Mouse (Mus musculus) hindbrain, embryonic 11.5 days (tissue): ENCODE results near the gene Tldc1. TPM values are rescaled to one million over a fixed set of nuclear protein-coding genes. Genes with fewer than 3 reads are reported as not detected.

Experiments used
- ATAC-seq: fragments of 200-750 bp; cut with Nextera tagmentation; 2 replicates; pipeline ENCODE4 v1.8.0; 2017; ENCODE audit warnings: mild to moderate bottlenecking, moderate TSS enrichment, moderate library complexity; ENCODE audit not compliant: low FRiP score
- DNase-seq: peaks from one replicate; pipeline ENCODE4 v3.0.0-alpha.2; 2015; ENCODE audit warnings: low spot score
- H3K27ac ChIP-seq: fragments of 300-500 bp; sonication (generic); 2 replicates; pipeline ENCODE4 v1.5.1; 2014; ENCODE audit warnings: mild to moderate bottlenecking, low read depth, low read length
- H3K27me3 ChIP-seq: fragments of 300-500 bp; sonication (generic); 2 replicates; pipeline ENCODE4 v1.6.1; 2014; ENCODE audit warnings: mild to moderate bottlenecking, low read length, moderate library complexity, mixed read lengths; ENCODE audit not compliant: control insufficient read depth, insufficient read depth
- H3K36me3 ChIP-seq: fragments of 300-500 bp; sonication (generic); 2 replicates; pipeline ENCODE4 v1.6.1; 2014; ENCODE audit warnings: mild to moderate bottlenecking, low read length, moderate library complexity, mixed read lengths; ENCODE audit not compliant: control insufficient read depth, insufficient read depth
- H3K4me1 ChIP-seq: fragments of 300-500 bp; sonication (generic); replicated peaks from 2 replicates; pipeline ENCODE4 v1.6.1; 2014; ENCODE audit warnings: low read length, mixed read lengths; ENCODE audit not compliant: control insufficient read depth, insufficient read depth
- H3K4me2 ChIP-seq: fragments of 300-500 bp; sonication (generic); replicated peaks from 2 replicates; pipeline ENCODE4 v1.6.1; 2014; ENCODE audit warnings: mild to moderate bottlenecking, low read depth, low read length
- H3K4me3 ChIP-seq: fragments of 300-500 bp; sonication (generic); 2 replicates; pipeline ENCODE4 v1.5.1; 2014; ENCODE audit warnings: low read depth, low read length
- H3K9ac ChIP-seq: fragments of 300-500 bp; sonication (generic); 2 replicates; pipeline ENCODE4 v1.6.1; 2014; ENCODE audit warnings: low read depth, low read length
- H3K9me3 ChIP-seq: fragments of 300-500 bp; sonication (generic); 2 replicates; pipeline ENCODE4 v1.6.1; 2016; ENCODE audit warnings: low read length; ENCODE audit not compliant: control insufficient read depth
- WGBS: fragments of 180-500 bp; shearing (Covaris S2); extraction: QIAGEN DNeasy Blood & Tissue Kit; methylation state at CpG from one replicate; pipeline ENCODE4 v1.1.7; 2014; 5-methylcytosine and 5-hydroxymethylcytosine counted together
- polyA plus RNA-seq: library from polyadenylated mRNA; unstranded; fragments of >200 nt; fragmentation: Nextera tagmentation; extraction: Ambion mirVana; gene quantifications from 2 replicates; pipeline ENCODE4 v1.2.1, GENCODE M21; 2014

Tldc1 gene
- polyA plus RNA-seq, 1 experiment from 2014 or later, result 7.8 TPM

DNA sequence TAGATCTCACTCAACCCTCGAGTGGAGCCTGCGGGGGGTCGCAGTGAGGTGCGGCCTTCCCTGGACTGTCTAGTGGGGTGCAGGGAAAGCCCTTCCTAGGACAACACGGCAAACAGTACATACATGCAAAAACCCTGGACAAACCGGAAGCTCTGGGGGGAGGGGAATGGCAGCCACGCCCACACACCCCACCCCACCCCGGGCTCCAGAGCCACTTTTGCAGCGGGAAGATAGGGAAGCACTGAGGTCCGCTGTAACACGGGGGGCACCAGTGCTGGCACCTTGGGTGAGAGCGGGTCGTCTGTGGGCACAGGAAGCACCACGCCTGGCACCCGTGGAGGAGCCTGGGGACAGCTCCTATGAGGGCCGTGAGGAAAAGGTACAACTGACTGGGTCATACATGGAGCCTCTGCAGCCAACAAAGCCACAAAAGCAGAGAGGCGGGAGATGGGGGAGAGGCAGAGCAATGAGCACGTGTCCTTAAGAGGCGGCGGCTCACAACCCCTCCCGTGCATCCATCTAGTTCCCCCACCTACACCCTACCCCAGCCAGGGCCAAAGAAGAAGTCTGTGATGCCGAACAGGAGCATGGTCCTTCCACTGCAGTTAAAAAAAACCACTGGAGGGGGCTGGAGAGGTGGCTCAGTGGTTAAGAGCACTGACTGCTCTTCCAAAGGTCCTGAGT is 12.3 kb downstream of the Tldc1 start:
- DNase-seq, result no peak
- WGBS, result 89% methylated on average over 22 of the region's 22 CpGs
- no peaks in the 10 kb centered on the region for H3K4me1 ChIP-seq

DNA sequence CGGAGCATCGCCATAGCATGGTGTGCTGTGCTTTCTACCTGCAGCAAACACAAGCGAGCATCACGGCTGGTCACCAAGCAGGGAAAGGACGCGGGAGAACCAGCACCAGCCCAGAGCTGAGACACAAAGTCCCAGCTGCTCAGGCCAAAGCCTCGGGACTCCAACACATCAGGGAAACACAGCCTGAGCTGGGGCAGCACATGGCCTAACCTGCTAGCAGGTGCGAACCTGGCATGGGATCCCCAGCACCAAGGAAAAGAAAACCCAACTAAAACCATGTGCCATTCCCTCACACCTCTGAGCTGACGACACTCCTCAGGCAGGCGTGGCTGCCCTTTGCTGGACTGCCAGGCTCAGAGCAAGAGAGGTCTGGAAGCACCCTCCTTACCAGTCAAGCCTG is 12.9 kb downstream of the Tldc1 start:
- Histone ChIP-seq H3K4me2 (no peak overlapping the region), H3K4me3 (no peak overlapping the region), H3K9me3 (no peaks in the 10 kb centered on the region), H3K27ac (no peak overlapping the region), H3K27me3 (no peaks in the 10 kb centered on the region), H3K4me1 (no peaks in the 10 kb centered on the region), H3K36me3 (no peaks in the 10 kb centered on the region), H3K9ac (no peak overlapping the region)
- DNase-seq (no peak), ATAC-seq (no peak)
- 83% methylated on average over 10 of the region's 10 CpGs for WGBS

More for the DNA sequence above, 12.3 kb downstream of the Tldc1 start:
- no peaks in the 10 kb centered on the region for H3K36me3 ChIP-seq
- H3K27me3 ChIP-seq, result no peaks in the 10 kb centered on the region
- H3K9me3 ChIP-seq, result no peaks in the 10 kb centered on the region
- H3K27ac ChIP-seq, result no peak overlapping the region
- no peak overlapping the region for H3K9ac ChIP-seq
- no peak for ATAC-seq
- no peak overlapping the region for H3K4me2 ChIP-seq
- no peak overlapping the region for H3K4me3 ChIP-seq

DNA sequence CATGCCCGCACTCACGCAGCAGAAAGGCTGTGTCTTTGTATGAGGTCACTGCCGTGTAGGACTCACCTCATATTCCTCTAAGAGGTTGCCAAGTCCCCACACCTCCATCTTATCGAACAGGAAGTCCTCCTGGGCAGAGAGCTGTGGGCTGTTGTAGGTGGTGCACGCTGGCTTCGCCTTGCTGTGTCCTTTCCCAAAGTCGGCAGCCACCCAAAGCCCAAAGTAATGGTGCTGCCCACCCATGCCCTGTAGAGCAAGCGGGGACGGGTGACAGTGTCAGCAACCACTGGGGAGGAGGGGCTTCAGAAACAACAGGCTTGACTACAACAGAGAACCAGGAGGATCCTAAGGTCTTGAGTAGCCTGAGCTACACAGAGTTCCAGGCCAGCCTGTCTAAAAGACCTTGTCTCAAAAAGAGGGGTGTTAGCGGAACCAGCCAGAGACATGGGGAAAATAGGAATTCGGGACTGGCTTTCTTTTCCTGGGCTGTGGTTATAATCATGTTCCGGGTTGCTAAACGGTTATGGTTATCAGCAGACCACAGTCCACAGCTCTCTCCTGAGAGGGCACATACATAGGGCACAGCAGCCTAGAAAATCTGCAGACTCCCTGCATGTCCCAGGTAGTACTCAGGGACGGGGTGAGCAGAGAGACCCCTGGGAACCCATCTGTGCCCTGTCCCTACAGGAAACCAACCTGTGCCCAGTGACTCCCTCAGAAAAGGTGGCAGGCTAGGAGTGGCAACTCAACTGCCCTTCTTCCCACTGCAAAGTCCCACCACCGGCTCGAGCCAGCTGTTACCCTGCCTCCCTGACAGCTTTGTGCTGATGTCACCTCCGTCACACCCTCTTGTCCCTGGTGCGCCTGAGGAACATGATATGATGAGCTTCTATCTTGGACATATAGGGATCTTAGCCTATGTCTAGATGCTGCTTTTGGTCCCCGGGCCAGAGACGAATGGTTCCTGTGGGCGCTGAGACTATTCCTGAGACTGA is 15.7 kb downstream of the Tldc1 start:
- no peaks in the 10 kb centered on the region for H3K27me3 ChIP-seq
- no peaks in the 10 kb centered on the region for H3K9me3 ChIP-seq
- no peak overlapping the region for H3K4me2 ChIP-seq
- H3K9ac ChIP-seq, result no peak overlapping the region
- WGBS, result 93% methylated on average over 21 of the region's 21 CpGs
- H3K27ac ChIP-seq, result no peak overlapping the region
- DNase-seq (no peak), ATAC-seq (no peak)
- H3K4me3 ChIP-seq, result no peak overlapping the region
- no peaks in the 10 kb centered on the region for H3K36me3 ChIP-seq
- no peaks in the 10 kb centered on the region for H3K4me1 ChIP-seq

DNA sequence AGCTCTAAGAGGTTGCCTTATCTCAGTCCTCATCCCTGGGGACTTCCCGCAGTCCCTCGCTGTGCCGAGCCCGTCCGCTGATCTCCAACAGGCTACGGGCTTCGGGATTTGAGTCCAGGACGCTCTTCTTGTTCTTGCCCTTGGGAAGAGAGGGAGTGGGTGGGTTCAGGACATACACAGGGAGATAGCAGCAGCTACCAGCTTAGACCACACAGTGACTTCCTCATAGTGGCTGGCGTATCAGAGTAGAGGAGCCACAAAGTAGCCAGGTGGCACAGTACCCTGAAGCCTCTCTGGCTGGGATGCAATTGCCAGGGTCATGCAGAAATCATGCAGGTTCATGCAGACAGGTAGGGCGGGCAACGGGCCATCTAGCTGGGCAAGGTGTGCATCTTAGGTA is 16.5 kb downstream of the Tldc1 start:
- no peak for ATAC-seq

DNA sequence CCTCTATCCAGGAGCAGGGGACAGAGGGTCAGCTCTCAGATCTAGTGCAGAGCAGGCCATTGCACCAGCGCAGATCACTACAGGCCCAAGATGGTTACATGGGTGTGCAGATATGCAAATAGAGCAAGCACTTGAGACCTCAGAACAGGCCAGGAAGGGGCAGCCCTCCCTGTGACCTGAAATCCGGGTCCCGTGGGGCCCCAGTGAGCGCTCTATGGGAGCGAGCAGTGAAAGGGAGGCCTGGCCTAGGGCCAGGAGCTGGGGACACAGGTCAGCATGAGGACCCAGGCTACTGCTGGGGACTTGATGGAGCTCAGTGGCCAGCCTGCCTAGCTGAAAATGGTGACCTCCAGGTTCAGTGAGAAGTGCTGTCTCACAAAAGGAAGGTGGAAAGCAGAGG is 21.7 kb downstream of the Tldc1 start:
- no peak overlapping the region for H3K27ac ChIP-seq
- WGBS, result 60% methylated on average over 5 of the region's 5 CpGs

More for the DNA sequence above, 16.5 kb downstream of the Tldc1 start:
- Histone ChIP-seq H3K4me1 (no peaks in the 10 kb centered on the region), H3K27ac (no peak overlapping the region), H3K36me3 (no peaks in the 10 kb centered on the region), H3K27me3 (no peaks in the 10 kb centered on the region), H3K9me3 (no peaks in the 10 kb centered on the region), H3K4me2 (no peak overlapping the region), H3K9ac (no peak overlapping the region), H3K4me3 (no peak overlapping the region)
- DNase-seq, result no peak
- WGBS, result 94% methylated on average over 11 of the region's 11 CpGs

DNA sequence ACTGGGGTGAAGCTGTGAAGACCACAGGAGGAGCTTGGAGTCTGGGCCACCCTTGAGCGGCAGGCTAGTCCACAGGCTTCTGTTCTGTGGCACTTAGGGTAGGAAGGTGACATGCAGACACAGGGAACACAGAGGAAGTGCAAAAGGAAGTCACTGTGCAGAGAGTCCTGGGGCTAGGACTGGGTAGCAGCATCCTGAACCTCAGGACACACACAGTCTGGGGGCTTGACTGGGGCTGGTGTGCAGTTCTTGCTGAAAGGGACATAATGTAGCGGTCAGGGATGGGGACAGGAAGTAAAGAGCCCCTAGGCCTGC is 22.1 kb downstream of the Tldc1 start:
- Histone ChIP-seq H3K27me3 (no peaks in the 10 kb centered on the region), H3K4me1 (0 out of 2 replicates have a peak, but pooled peaks cover 5% of the 10 kb centered on the region), H3K4me3 (no peak overlapping the region), H3K4me2 (no peak overlapping the region), H3K36me3 (no peaks in the 10 kb centered on the region), H3K9ac (no peak overlapping the region), H3K27ac (no peak overlapping the region), H3K9me3 (no peaks in the 10 kb centered on the region)
- WGBS, result 63% methylated on average over 2 of the region's 2 CpGs
- ATAC-seq (no peak), DNase-seq (no peak)

More for the DNA sequence above, 21.7 kb downstream of the Tldc1 start:
- H3K9ac ChIP-seq, result no peak overlapping the region
- no peaks in the 10 kb centered on the region for H3K9me3 ChIP-seq
- 0 out of 2 replicates have a peak, but pooled peaks cover 5% of the 10 kb centered on the region for H3K4me1 ChIP-seq
- no peak overlapping the region for H3K4me3 ChIP-seq
- H3K4me2 ChIP-seq, result no peak overlapping the region
- no peak for DNase-seq
- no peaks in the 10 kb centered on the region for H3K36me3 ChIP-seq
- H3K27me3 ChIP-seq, result no peaks in the 10 kb centered on the region
- no peak for ATAC-seq

DNA sequence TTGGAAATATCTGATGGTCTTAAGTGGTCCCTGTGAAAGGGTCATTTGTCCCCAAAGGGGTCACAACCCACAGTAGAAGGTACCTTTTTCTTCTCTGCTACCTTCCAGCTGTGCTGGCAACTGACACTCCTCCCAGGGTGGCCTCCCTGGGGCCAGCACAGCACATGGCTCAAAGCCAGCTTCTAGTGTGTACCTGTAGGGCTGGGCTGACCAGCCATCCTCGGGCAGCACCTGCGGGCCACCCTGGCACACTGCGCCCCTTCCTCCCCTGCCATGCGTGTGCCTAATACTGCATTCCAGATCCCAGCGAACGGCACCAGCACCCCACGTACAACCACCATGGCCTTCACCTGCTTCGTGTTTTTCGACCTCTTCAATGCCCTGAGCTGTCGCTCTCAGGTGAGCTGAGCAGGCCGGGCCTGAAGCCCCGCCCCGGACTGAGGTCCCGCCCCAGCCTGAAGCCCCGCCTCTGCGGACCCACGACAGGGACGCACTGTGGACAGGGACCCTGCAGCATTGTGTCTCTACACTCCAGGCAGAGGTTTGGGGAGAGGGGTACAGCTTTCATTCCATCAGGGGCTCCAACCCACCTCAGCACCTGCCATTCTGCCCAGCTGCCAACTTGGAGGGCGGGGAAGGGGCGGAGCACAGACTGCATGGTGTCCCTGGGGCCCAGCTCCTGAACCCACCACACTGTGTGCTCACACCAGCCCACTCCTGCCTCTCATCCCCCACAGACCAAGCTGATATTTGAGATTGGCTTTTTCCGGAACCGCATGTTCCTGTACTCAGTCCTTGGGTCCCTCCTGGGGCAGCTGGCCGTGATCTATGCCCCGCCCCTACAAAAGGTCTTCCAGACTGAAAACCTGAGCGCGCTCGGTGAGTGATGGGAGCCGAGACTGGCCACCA is 22.7 kb downstream of the Tldc1 start:
- Histone ChIP-seq H3K4me1 (0 out of 2 replicates have a peak, but pooled peaks cover 5% of the 10 kb centered on the region), H3K4me2 (peak overlapping the region; percentile 14; the same call in 1 of the 2 replicates), H3K27ac (no peak overlapping the region), H3K9me3 (no peaks in the 10 kb centered on the region), H3K36me3 (no peaks in the 10 kb centered on the region), H3K9ac (no peak overlapping the region), H3K4me3 (0 out of 2 replicates have a peak overlapping the region, but pooled peaks have one; percentile 6), H3K27me3 (no peaks in the 10 kb centered on the region)
- DNase-seq, result peak; percentile 15
- WGBS, result 18% methylated on average over 28 of the region's 28 CpGs
- ATAC-seq, result peak; percentile 37; the same call in 1 of the 2 replicates

DNA sequence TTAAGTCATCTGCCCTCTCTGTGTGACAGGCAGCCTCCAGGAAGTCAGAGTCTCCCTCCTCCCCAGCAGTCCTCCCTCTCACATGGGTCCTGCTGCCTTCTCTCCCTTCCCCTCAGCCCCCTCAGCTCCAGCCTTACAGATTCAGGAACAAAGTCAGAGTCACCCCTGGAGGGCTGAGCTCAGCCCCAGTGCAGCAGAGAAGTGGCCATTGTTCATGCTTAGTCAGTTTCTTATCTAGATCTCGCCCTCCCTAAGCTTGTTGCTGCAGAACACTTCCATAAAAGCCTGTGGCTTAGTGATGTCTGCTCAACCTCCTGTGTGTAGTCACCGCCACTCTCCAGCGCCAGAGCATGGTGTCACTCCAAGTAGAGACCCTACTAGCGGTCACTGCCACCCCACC is 33.6 kb downstream of the Tldc1 start:
- WGBS, result 89% methylated on average over 4 of the region's 4 CpGs
- DNase-seq (no peak), ATAC-seq (no peak)
- H3K4me3 ChIP-seq, result no peak overlapping the region
- no peaks in the 10 kb centered on the region for H3K27me3 ChIP-seq
- no peak overlapping the region for H3K4me2 ChIP-seq
- no peak overlapping the region for H3K27ac ChIP-seq
- no peak overlapping the region for H3K9ac ChIP-seq
- H3K9me3 ChIP-seq, result no peaks in the 10 kb centered on the region
- H3K36me3 ChIP-seq, result no peaks in the 10 kb centered on the region
- H3K4me1 ChIP-seq, result no peaks in the 10 kb centered on the region
